Mouse (Mus musculus) kidney, adult 11 months (tissue): Measurements from ENCODE around the gene Mettl15.
"Not testable (repeated sequence)": the region's sequence is repeated elsewhere in the genome, so short reads cannot be mapped to it uniquely, and the experiment has no call there.

ENCODE experiments used
- DNase-seq: peaks from one replicate; pipeline ENCODE4 v3.0.0; 2022

The Mettl15 gene

DNA sequence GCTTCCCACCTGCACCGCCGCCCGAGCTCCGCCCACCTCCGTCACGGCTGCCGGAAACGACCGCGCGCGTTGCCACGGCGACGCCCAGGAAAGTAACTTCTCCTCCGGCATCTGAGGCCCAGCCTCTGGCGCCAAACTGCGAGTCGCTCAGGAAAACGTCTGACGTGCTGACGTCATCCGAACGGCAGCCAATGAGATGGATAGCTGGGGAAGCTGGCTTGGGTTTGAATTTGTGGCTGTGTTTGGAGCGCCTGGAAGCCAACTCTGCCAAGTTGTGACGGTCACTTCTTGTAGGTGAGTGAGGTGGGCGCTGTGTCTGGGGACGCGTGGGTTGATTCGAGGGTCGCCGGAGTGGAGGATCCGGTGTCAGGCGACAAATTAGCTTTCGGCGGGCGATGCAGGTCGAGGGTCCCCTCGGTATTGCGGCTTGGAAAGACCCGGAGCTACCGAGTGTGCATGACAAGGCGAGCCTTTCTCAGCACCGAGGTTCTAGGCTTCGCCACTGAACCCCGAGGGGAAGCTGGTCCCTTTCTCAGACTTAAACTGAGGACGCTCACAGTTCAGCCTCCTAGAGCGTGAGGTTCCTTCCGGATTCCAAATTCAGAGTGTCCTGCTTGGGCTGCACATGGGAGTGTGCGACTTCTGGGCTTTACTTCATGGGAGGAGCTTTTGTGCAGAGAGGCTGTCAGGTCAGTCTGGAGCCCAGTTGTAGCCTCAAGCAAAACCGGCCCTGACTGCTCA is at the start of gene Mettl15, which contains the start of gene Kif18a:
Mettl15 (minus strand) TSS at position 149 of the 741 bp plus-strand sequence.
Kif18a (plus strand) TSS at position 139 of the 741 bp plus-strand sequence.
- DNase-seq: peak; percentile 97

- no peak for DNase-seq
Observed at GRCm38 (mm10) chr2:109311369-109311768, 30.8 kb upstream of the Mettl15 start.

GRCm38 (mm10) chr2:109303638-109304037 is 23.1 kb upstream of the Mettl15 start:
- DNase-seq: no peak

DNA sequence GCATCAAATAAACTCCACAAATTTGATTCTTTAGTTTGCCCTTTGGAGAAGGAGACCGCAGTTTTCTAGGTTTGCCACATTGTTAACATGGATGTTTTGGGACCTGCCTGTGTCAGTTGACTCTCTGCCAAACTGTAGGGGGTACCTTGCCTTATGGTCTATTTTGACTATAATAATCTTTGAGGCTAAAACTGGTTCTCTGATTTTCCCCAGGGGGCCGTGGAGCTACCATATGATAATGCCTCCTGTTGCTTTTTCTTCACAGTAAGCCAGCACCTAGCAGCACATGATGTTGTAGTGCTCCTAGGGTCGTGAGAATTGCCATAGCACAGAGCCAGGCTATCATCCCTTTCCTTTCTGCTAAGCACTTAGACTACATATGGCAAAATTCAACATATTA is 21.7 kb upstream of the Mettl15 start:
- no peak for DNase-seq

GRCm38 (mm10) chr2:109298160-109298559 is 17.6 kb upstream of the Mettl15 start:
- no peak for DNase-seq

DNA sequence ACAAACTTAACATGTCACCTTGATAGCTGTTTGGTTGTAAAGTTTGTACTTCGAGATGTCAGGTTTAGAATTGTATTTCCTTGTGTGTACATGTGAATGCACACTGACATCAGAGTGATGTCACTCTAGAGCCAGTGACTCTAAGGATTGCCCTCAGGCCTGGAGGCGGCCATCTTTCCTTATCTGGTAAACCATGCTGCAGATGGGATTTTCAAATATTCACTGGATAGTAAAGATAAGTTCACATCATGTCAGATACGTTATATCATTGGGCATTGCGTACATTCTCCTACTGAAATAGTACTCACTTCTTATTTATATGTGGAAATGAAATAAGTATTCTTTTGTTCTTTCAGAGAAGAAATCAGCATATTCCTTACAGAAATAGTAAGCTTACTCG is 15.7 kb upstream of the Mettl15 start:
- no peak for DNase-seq

- no peak for DNase-seq
Observed at GRCm38 (mm10) chr2:109289327-109289726, 8.8 kb upstream of the Mettl15 start.

- no peak for DNase-seq
Observed at GRCm38 (mm10) chr2:109284121-109284520, 3.6 kb upstream of the Mettl15 start.

GRCm38 (mm10) chr2:109281341-109281690 is 768 bp upstream of the Mettl15 start:
- DNase-seq: no peak

DNA sequence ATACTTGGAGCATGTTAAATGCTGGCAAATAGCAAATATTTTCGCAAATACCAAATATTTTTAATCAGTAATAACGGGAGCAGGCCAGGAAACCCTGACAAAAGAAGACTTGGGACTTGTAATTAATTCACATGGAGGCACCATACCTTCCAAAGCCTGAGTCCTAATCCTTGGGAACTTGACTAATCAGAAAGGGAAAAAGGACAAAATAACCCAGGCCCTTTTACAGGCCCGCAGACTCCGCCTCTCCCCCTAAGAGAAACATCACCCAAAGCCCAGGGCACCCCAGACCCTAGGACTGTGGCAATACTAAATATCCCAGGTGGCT is 312 bp downstream of the Mettl15 start:
- no peak for DNase-seq

DNA sequence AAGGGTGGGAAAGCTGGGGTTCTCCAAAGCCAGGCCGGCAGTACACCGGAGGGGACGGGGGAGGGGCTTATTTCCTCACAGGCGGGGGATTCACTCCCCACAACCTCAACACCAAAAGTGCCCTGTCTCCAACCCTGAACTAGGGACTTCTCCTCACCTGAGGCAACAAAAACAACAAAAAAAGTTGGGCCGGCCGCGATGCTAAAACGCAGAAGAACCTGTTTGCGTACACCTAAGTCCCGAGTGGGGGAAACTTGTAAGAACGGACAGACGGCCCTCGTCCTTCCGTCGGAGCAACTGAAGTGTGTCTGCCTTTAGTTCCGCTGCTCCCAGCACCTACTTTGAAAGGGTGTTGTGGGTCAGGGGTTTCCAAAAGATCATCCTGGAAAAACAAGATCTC is 2.5 kb downstream of the Mettl15 start:
- peak; percentile 48 for DNase-seq

DNA sequence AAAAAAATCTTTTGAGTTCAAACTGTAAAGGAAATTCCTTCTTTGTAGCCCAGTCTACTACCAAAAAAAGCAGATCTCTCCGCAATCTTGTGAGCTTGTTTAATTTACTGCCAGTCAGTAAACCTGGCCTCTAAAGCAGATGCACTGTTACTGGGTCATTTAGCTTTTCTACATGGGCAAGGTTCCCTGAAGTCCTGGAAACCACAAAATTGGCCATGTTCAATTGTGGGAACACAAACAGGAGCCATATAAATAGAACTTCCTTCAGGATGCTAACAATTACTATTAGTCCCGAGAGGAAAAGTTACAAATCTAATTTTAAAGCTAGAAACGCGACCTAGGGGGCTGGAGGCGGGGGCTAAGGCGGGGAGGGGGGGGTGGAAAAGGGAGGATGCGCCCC is 3.0 kb downstream of the Mettl15 start:
- DNase-seq: no peak

GRCm38 (mm10) chr2:109273098-109273497 is 7.5 kb downstream of the Mettl15 start:
- DNase-seq: no peak

- no peak for DNase-seq
Observed at GRCm38 (mm10) chr2:109262779-109263178, 17.8 kb downstream of the Mettl15 start.

DNA sequence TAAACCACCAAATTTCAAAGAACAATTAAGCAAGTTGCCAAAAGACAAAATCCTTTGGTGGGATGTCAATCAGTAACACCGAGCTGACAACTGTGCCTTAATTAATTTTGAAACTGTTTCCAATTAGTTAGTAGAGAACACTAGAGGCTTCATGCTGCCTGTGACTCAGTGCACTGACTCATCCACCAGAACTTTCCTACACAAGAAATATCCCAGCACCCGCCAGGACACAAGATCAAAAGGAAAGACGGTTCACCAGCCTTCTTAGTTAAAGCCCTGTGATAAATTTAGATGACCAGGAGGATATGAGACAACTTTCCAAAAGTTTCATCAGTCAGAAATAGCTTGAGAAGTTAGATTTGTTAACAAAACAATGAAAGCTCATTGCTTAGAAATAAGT is 38.6 kb downstream of the Mettl15 start:
- DNase-seq: no peak

- DNase-seq: no peak
Observed at GRCm38 (mm10) chr2:109235741-109236140, 44.8 kb downstream of the Mettl15 start.

DNA sequence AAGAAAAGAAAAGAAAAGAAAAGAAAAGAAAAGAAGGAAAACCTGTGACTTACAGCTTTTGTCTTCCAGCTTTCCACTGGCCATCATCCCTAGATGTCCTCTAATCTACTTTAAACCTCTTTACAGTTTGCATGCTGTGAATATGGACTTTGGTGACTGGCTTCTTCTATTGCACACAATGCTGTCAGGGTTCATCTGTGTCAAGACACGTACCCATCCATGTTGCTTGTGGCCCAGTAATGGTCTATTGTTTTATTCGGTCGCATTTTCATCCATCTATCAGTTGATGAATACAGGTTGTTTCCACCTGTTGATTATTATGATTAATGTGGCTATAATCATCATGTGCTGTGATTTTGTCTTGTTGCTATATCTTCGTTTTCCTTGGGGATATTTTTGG is 46.7 kb downstream of the Mettl15 start:
- no peak for DNase-seq

GRCm38 (mm10) chr2:109230443-109230842 is 50.1 kb downstream of the Mettl15 start:
- DNase-seq: no peak

DNA sequence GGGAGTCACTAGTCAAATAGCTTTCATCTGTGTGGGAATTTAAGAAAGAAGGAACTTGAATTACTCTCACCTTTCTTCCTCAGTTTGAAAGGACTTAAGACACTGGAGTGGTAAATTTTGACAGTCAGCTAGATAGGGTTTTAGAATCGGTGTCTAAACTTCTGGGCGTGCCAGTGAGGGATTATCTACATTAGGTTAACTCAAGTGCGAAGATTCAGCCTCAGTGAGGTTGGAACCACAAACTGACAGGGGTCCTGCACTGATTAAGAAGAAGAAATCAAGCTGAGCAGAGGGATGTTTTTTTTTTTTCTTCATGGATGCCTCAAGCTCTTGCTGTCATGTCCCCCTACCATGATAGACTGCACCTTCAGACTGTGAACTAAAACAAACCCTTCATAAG is 53.4 kb downstream of the Mettl15 start:
- DNase-seq: no peak

DNA sequence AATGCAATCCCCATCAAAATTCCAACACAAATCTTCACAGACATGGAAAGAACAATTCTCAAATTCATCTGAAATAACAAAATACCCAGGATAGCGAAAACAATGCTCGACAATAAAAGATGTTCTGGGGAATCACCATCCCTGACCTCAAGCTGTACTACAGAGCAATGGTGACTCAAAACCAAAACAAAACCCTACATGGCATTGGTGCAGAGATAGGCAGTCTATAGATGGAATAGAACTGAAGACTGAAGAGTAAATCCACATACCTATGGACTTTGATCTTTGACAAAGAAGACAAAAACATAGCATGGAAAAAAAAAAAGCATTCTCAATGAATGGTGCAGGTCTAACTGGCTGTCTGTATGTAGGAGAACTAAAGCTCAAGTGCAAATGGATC is 59.1 kb downstream of the Mettl15 start:
- no peak for DNase-seq

GRCm38 (mm10) chr2:109216678-109217077 is 63.9 kb downstream of the Mettl15 start:
- DNase-seq: not testable (repeated sequence)

GRCm38 (mm10) chr2:109210641-109211040 is 69.9 kb downstream of the Mettl15 start:
- not testable (repeated sequence) for DNase-seq

DNA sequence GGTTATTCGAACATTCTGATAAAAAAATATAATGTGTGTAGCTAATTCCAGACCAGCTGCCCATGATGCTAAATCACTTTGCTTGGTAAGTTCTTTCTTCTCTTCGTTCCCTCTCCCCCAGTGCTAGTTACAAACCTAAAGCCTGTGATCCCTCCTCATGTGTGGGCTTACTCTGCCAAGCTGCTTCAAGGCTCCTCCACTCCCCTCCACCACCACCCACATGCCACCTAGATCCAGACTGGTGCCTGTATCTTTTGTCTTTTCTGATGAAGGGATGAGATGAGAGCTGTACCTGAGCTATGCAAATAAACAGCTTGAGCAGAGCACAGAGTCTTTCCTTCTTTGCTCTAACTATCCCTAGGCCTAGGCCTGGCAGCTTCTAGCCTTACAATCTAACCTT is 72.5 kb downstream of the Mettl15 start:
- no peak for DNase-seq

DNA sequence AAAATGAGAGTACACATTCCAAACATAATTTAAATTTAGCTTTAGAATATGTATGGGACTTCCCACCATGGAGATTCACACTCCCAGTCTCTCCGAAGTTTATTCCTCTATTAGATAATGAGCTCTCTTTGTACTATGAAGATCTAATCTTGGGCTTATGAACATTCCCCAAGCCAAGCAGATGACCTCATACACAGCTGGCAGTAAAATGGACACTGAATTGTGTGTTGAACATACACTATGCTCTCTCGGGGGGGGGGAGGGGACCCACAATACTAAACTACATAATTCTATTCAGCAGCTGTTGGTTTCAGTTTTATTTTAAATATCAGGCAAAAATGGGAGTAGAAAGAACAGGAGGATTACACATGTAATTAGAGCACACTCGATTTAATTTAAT is 97.6 kb downstream of the Mettl15 start:
- DNase-seq: no peak

GRCm38 (mm10) chr2:109158509-109158908 is 122.0 kb downstream of the Mettl15 start:
- no peak for DNase-seq
